Mouse (Mus musculus) heart, postnatal 0 days (tissue): ENCODE measurements at regions not wholly inside any gene's neighbourhood (a gene's known extent, or its start where the extent isn't known, plus 50 kb on each side); places are given as distances from the start of the nearest gene placed in this dataset.

Experiments used
- CTCF ChIP-seq: IDR thresholded peaks from 2 replicates; pipeline ENCODE4 v1.5.1; 2016; ENCODE audit warnings: antibody characterized with exemption, control low read depth, low read depth
- EP300 ChIP-seq: IDR thresholded peaks from 2 replicates; pipeline ENCODE4 v1.6.1; 2016; ENCODE audit warnings: antibody characterized with exemption, low read depth

- TF ChIP-seq EP300, result no peak
- no peak for TF ChIP-seq CTCF
These were observed 145.8 kb downstream of the Nkx6-1 start for GRCm38 (mm10) chr5:101518791-101519547.
